Mouse (Mus musculus): Measurements from ENCODE around the gene Rab5b. TPM values are rescaled to one million over a fixed set of nuclear protein-coding genes. Genes with fewer than 3 reads are reported as not detected.

Gene Rab5b
- polyA plus RNA-seq, 1 experiment from 2014 or later = 86.0 TPM

DNA sequence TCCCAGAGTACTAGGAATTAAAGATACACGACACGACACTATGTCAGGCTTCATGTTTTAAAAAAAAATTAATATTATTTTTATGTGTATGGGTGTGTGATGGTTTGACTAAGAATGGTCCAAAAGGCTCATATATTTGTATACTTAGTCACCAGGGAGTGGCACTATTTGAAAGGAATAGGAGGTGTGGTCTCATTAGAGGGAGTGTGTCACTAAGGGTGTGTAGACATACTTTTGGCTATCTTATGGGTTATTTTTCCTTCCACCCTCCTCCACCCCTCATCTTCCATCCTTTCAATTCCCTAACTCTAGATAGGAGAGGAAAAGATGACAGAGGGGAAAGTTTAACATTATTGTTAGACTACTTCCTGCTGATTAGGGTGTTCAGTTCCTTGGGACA lies 30.3 kb downstream of the Rab5b start:
- Histone ChIP-seq H3K36me3 (ENCODE audit: insufficient read depth, low read length) (no peaks in the 10 kb centered on the region), H3K4me2 (replicated peaks; ENCODE audit: low read depth, low read length) (no peak overlapping the region), H3K4me3 (ENCODE audit: low read length) (no peak overlapping the region), H3K4me1 (ENCODE audit: insufficient read depth, low read length) (0 out of 2 replicates have a peak, but pooled peaks cover 5% of the 10 kb centered on the region), H3K27ac (ENCODE audit: low read length) (no peak overlapping the region), H3K27me3 (ENCODE audit: insufficient read depth, low read length) (no peaks in the 10 kb centered on the region), H3K9ac (replicated peaks; ENCODE audit: low read length) (no peak overlapping the region), H3K9me3 (ENCODE audit: low read length) (no peaks in the 10 kb centered on the region)
- 97% methylated on average over 2 of the region's 2 CpGs for WGBS
- no peak for ATAC-seq (ENCODE audit: low FRiP score, low TSS enrichment)

DNA sequence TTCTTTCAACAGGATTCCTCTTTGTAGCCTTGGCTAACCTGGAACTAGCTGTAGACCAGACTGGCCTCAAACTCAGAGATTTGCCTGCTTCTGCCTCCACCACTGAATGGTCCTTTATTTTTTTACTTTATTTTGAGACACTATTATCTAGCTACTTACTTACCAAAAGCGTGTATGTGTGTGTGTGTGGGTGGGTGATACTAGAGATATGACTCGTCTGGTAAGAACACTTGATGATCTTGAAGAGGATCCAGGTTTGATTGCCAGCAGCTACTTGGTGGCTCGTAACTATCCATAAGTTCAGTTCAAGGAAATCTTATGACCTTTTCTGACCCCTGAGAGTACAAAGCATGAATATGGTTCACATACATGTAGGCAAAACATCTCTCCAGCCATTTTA lies 30.8 kb downstream of the Rab5b start:
- H3K36me3 ChIP-seq (ENCODE audit: insufficient read depth, low read length) = no peaks in the 10 kb centered on the region
- no peaks in the 10 kb centered on the region for H3K9me3 ChIP-seq (ENCODE audit: low read length)
- no peak overlapping the region for H3K4me2 ChIP-seq (replicated peaks; ENCODE audit: low read depth, low read length)
- ATAC-seq (ENCODE audit: low FRiP score, low TSS enrichment) = no peak
- H3K4me3 ChIP-seq (ENCODE audit: low read length) = no peak overlapping the region
- H3K27ac ChIP-seq (ENCODE audit: low read length) = no peak overlapping the region
- no peaks in the 10 kb centered on the region for H3K27me3 ChIP-seq (ENCODE audit: insufficient read depth, low read length)
- WGBS = 84% methylated on average over 3 of the region's 3 CpGs
- no peak overlapping the region for H3K9ac ChIP-seq (replicated peaks; ENCODE audit: low read length)
- 0 out of 2 replicates have a peak, but pooled peaks cover 5% of the 10 kb centered on the region for H3K4me1 ChIP-seq (ENCODE audit: insufficient read depth, low read length)

- Histone ChIP-seq H3K27me3 (ENCODE audit: insufficient read depth, low read length) (no peaks in the 10 kb centered on the region), H3K9ac (replicated peaks; ENCODE audit: low read length) (no peak overlapping the region), H3K36me3 (ENCODE audit: insufficient read depth, low read length) (no peaks in the 10 kb centered on the region), H3K4me2 (replicated peaks; ENCODE audit: low read depth, low read length) (no peak overlapping the region), H3K9me3 (ENCODE audit: low read length) (no peaks in the 10 kb centered on the region), H3K4me3 (ENCODE audit: low read length) (no peak overlapping the region), H3K4me1 (ENCODE audit: insufficient read depth, low read length) (0 out of 2 replicates have a peak, but pooled peaks cover 5% of the 10 kb centered on the region), H3K27ac (ENCODE audit: low read length) (no peak overlapping the region)
- no peak for ATAC-seq (ENCODE audit: low FRiP score, low TSS enrichment)
- 73% methylated on average over 3 of the region's 3 CpGs for whole genome bisulfite sequencing
These were observed 31.3 kb downstream of the Rab5b start for GRCm38 (mm10) chr10:128664808-128665207.

DNA sequence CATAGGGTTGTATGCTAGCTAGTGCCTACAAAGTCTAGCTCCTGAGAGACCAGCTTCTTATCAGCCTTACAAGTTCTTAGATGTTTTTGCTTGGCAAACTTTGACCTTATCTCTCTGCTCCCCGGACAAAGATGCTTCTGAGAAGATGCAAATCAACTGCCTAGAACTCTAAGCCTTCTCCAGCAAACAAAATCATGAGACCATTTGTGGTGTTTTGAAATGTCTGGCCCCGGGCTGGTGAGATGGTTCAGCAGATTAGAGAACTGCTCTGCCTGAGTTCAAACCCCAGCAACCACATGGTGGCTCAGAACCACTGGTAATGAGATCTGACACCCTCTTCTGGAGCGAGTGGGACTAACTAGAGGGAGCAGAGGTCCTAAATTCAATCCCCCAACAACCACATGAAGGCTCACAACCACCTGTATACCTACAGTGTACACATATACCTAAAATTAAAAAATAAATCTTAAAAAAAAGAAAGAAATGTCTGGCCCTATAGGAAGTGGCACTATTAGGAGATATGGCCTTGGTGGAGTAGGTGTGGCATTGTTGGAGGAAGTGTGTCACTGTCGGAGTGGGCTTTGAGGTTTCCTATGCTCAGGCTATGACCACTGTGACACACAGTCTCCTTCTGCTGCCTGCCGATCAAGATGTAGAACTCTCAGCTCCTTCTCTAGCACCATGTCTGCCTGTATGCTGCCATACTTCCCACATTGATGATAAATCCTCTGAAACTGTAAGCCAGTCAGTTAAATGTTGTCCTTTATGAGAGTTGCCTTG lies 32.4 kb downstream of the Rab5b start:
- Histone ChIP-seq H3K9ac (replicated peaks; ENCODE audit: low read length) (no peak overlapping the region), H3K4me3 (ENCODE audit: low read length) (no peak overlapping the region), H3K9me3 (ENCODE audit: low read length) (no peaks in the 10 kb centered on the region), H3K27ac (ENCODE audit: low read length) (no peak overlapping the region), H3K4me1 (ENCODE audit: insufficient read depth, low read length) (0 out of 2 replicates have a peak, but pooled peaks cover 3% of the 10 kb centered on the region), H3K36me3 (ENCODE audit: insufficient read depth, low read length) (no peaks in the 10 kb centered on the region), H3K27me3 (ENCODE audit: insufficient read depth, low read length) (no peaks in the 10 kb centered on the region), H3K4me2 (replicated peaks; ENCODE audit: low read depth, low read length) (no peak overlapping the region)
- ATAC-seq (ENCODE audit: low FRiP score, low TSS enrichment) = no peak
- WGBS = 61% methylated on average over 5 of the region's 5 CpGs

- Histone ChIP-seq H3K4me3 (ENCODE audit: low read length) (no peak overlapping the region), H3K9ac (replicated peaks; ENCODE audit: low read length) (no peak overlapping the region), H3K4me1 (ENCODE audit: insufficient read depth, low read length) (no peaks in the 10 kb centered on the region), H3K27me3 (ENCODE audit: insufficient read depth, low read length) (no peaks in the 10 kb centered on the region), H3K9me3 (ENCODE audit: low read length) (no peaks in the 10 kb centered on the region), H3K27ac (ENCODE audit: low read length) (no peak overlapping the region), H3K4me2 (replicated peaks; ENCODE audit: low read depth, low read length) (no peak overlapping the region), H3K36me3 (ENCODE audit: insufficient read depth, low read length) (no peaks in the 10 kb centered on the region)
- ATAC-seq (ENCODE audit: low FRiP score, low TSS enrichment) = no peak
These were observed 33.6 kb downstream of the Rab5b start for GRCm38 (mm10) chr10:128662465-128662864.

DNA sequence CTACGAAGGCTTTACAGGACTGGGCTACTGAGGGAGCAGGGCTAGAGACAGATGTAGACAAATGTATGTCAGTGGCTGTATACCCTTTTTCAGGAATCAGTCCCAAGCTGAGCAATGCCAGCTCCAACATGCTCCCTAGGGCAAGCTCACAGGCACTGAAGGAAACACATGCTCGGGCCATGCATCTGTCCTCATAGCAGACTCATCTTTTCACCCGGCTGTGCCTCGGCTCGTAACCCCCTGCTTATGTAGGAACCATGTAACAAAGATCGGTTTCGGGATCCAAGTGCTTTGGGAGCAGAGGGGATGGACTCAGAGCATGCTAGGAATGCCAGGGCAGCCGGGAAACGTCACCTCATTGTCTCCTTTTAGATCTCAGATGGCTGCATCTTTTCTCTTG lies 36.6 kb downstream of the Rab5b start:
- no peaks in the 10 kb centered on the region for H3K9me3 ChIP-seq (ENCODE audit: low read length)
- no peaks in the 10 kb centered on the region for H3K27me3 ChIP-seq (ENCODE audit: insufficient read depth, low read length)
- ATAC-seq (ENCODE audit: low FRiP score, low TSS enrichment) = no peak
- no peaks in the 10 kb centered on the region for H3K36me3 ChIP-seq (ENCODE audit: insufficient read depth, low read length)
- H3K27ac ChIP-seq (ENCODE audit: low read length) = no peak overlapping the region
- H3K4me3 ChIP-seq (ENCODE audit: low read length) = no peak overlapping the region
- no peak overlapping the region for H3K4me2 ChIP-seq (replicated peaks; ENCODE audit: low read depth, low read length)
- H3K4me1 ChIP-seq (ENCODE audit: insufficient read depth, low read length) = no peaks in the 10 kb centered on the region
- H3K9ac ChIP-seq (replicated peaks; ENCODE audit: low read length) = no peak overlapping the region
- 48% methylated on average over 9 of the region's 9 CpGs for WGBS

GRCm38 (mm10) chr10:128657844-128658243 lies 38.2 kb downstream of the Rab5b start:
- no peak for ATAC-seq (ENCODE audit: low FRiP score, low TSS enrichment)
- no peaks in the 10 kb centered on the region for H3K27me3 ChIP-seq (ENCODE audit: insufficient read depth, low read length)
- no peak overlapping the region for H3K4me2 ChIP-seq (replicated peaks; ENCODE audit: low read depth, low read length)
- H3K9ac ChIP-seq (replicated peaks; ENCODE audit: low read length) = no peak overlapping the region
- no peaks in the 10 kb centered on the region for H3K9me3 ChIP-seq (ENCODE audit: low read length)
- no peaks in the 10 kb centered on the region for H3K36me3 ChIP-seq (ENCODE audit: insufficient read depth, low read length)
- H3K27ac ChIP-seq (ENCODE audit: low read length) = no peak overlapping the region
- H3K4me3 ChIP-seq (ENCODE audit: low read length) = no peak overlapping the region
- no peaks in the 10 kb centered on the region for H3K4me1 ChIP-seq (ENCODE audit: insufficient read depth, low read length)
- 54% methylated on average over 9 of the region's 9 CpGs for WGBS

DNA sequence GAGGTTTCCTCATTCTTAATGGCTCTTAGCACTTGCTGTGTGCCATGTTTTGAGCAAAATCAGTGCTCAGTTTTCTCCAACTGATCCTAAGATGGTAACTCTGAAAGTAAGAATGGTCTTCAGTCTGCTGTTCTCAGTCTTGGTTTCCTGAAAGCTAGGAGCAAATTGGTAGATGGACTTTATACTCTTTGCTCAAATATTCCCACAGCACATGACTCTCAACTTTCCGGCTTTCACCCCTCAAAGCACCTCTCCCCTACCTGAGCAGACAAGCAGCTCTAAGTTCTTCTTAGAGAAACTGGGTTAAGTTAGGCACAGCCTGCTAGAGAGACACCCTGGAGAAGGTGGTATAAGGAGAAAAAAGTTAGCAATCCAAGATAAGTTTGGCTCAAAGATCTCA lies 39.3 kb downstream of the Rab5b start:
- ATAC-seq (ENCODE audit: low FRiP score, low TSS enrichment) = no peak
- WGBS = 90% methylated on average over 1 of the region's 1 CpGs

DNA sequence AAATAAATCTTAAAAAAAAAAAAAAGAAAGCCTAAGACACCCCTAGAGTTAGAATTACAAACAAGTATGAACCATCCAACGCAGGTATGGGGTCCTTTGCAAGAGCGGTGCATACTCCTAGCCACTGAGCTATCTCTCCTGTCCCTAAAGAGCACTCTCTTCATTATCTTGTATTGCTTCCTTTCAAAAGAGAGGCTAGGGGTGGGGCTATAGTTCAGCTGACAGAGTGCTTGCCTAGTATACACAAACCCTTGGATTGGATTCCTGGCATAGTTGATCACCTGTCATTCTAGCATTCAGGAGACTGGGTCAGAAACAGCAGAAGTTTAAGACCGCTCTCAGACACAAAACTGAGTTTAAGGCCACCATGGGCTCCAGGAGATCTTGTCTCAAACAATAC lies 40.8 kb downstream of the Rab5b start:
- Histone ChIP-seq H3K27ac (ENCODE audit: low read length) (no peak overlapping the region), H3K9me3 (ENCODE audit: low read length) (no peaks in the 10 kb centered on the region), H3K4me3 (ENCODE audit: low read length) (no peak overlapping the region), H3K27me3 (ENCODE audit: insufficient read depth, low read length) (no peaks in the 10 kb centered on the region), H3K4me1 (ENCODE audit: insufficient read depth, low read length) (no peaks in the 10 kb centered on the region), H3K4me2 (replicated peaks; ENCODE audit: low read depth, low read length) (no peak overlapping the region), H3K9ac (replicated peaks; ENCODE audit: low read length) (no peak overlapping the region), H3K36me3 (ENCODE audit: insufficient read depth, low read length) (no peaks in the 10 kb centered on the region)
- ATAC-seq (ENCODE audit: low FRiP score, low TSS enrichment) = no peak
- WGBS = 86% methylated on average over 3 of the region's 3 CpGs

More for the DNA sequence above, 39.3 kb downstream of the Rab5b start:
- H3K27ac ChIP-seq (ENCODE audit: low read length) = no peak overlapping the region
- no peaks in the 10 kb centered on the region for H3K36me3 ChIP-seq (ENCODE audit: insufficient read depth, low read length)
- H3K27me3 ChIP-seq (ENCODE audit: insufficient read depth, low read length) = no peaks in the 10 kb centered on the region
- no peaks in the 10 kb centered on the region for H3K4me1 ChIP-seq (ENCODE audit: insufficient read depth, low read length)
- no peaks in the 10 kb centered on the region for H3K9me3 ChIP-seq (ENCODE audit: low read length)
- H3K9ac ChIP-seq (replicated peaks; ENCODE audit: low read length) = no peak overlapping the region
- no peak overlapping the region for H3K4me3 ChIP-seq (ENCODE audit: low read length)
- no peak overlapping the region for H3K4me2 ChIP-seq (replicated peaks; ENCODE audit: low read depth, low read length)

GRCm38 (mm10) chr10:128653866-128654265 lies 42.2 kb downstream of the Rab5b start:
- 71% methylated on average over 4 of the region's 4 CpGs for WGBS

More at GRCm38 (mm10) chr10:128653866-128654265, 42.2 kb downstream of the Rab5b start:
- Histone ChIP-seq H3K36me3 (ENCODE audit: insufficient read depth, low read length) (no peaks in the 10 kb centered on the region), H3K27ac (ENCODE audit: low read length) (no peak overlapping the region), H3K4me2 (replicated peaks; ENCODE audit: low read depth, low read length) (no peak overlapping the region), H3K9me3 (ENCODE audit: low read length) (no peaks in the 10 kb centered on the region), H3K9ac (replicated peaks; ENCODE audit: low read length) (no peak overlapping the region), H3K4me3 (ENCODE audit: low read length) (no peak overlapping the region), H3K4me1 (ENCODE audit: insufficient read depth, low read length) (no peaks in the 10 kb centered on the region), H3K27me3 (ENCODE audit: insufficient read depth, low read length) (no peaks in the 10 kb centered on the region)
- ATAC-seq (ENCODE audit: low FRiP score, low TSS enrichment) = no peak

All from kidney, embryonic 16.5 days (tissue).